7 mouse cellular contexts compared by ENCODE assay signal in the genomic region with DNA sequence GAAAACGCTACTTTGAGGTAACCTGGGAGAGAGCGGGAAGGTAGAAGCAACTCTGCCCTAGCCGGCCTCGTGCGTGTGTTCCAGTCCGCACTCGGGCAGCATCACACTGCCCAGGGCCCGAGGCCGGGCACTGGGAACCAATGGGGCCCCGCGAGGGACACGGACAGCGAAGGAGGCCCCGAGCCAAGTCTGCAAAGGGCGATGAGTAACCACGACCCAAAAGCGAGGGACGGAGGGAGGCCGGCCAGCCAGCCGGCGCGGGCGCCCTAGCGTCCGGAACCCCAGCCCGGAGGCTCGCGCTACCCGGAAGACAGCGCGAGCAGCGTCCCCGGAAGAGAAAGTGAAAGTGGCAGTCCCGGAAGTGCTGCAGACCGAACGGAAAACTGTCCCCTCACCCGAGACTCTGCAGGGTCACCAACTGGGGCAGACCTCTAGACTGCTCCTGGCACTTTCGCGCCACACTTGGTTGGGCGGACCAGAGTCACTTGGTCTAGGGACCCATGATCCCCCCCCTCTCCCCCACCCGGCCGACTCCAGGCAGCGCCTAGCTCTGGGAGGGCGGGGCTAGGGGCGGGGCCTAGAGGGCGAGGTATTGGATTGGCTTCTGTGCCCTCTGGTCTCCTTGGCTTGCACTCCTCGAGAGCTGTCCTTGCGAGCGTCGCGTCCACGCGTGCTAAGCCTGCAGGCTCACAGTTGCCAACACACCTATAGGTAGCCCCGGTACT. TPM values are rescaled to one million over a fixed set of nuclear protein-coding genes. Genes with fewer than 3 reads are reported as not detected.
DNase-seq lines count a peak whose midpoint lies in the region; ATAC-seq lines count a peak whose summit lies in the region.

A gene (minus strand): TSS at position 553 of the 725 bp plus-strand sequence.

- DNase-seq in adrenal gland, adult 18-20 months (ENCODE audit: low spot score in 2 of 2) = peak; percentile 77 to 83
- DNase-seq in embryo, embryonic 10.5 days (ENCODE audit: low spot score) = peak; percentile 95
- peak; percentile 80 to 88 for DNase-seq in gastrocnemius, postnatal 36 days
- peak; percentile 89 to 90 for DNase-seq in left cerebral cortex, postnatal 25 days (ENCODE audit: low spot score in 2 of 2)
- peak; percentile 94 for DNase-seq in midbrain, embryonic 10.5 days (ENCODE audit: low spot score)
- DNase-seq in right cerebral cortex, postnatal 4 days = peak; percentile 83

- peak within 1 kb of the TSS; percentile 89 for H3K9ac ChIP-seq in intestine, embryonic 15.5 days

- no peaks in the 10 kb centered on the region for H3K9me3 ChIP-seq in intestine, embryonic 15.5 days
- no peaks in the 10 kb centered on the region for H3K9me3 ChIP-seq in midbrain, embryonic 10.5 days (replicated peaks)

- peak; percentile 97 for ATAC-seq in intestine, embryonic 15.5 days

- WGBS in intestine, embryonic 15.5 days = under 1% methylated on average over 54 of the region's 54 CpGs
- under 1% methylated on average over 54 of the region's 54 CpGs for WGBS in midbrain, embryonic 10.5 days

- H3K4me1 ChIP-seq in intestine, embryonic 15.5 days (replicated peaks) = peaks cover 6% of the 10 kb centered on the region
- peaks cover 34% of the 10 kb centered on the region for H3K4me1 ChIP-seq in midbrain, embryonic 10.5 days

- peak within 1 kb of the TSS; percentile 92 for H3K27ac ChIP-seq in intestine, embryonic 15.5 days
- peak within 1 kb of the TSS; percentile 93 for H3K27ac ChIP-seq in midbrain, embryonic 10.5 days (replicated peaks)

- intact Hi-C loops in gastrocnemius, postnatal 36 days (cut with DNase I) = no loop called here
- intact Hi-C loops in left cerebral cortex, postnatal 25 days (cut with DNase I) = no loop called here

- H3K27me3 ChIP-seq in intestine, embryonic 15.5 days (replicated peaks) = no peaks in the 10 kb centered on the region
- 0 out of 2 replicates have a peak, but pooled peaks cover 5% of the 10 kb centered on the region for H3K27me3 ChIP-seq in midbrain, embryonic 10.5 days (ENCODE audit: low read depth, poor library complexity, severe bottlenecking)

- H3K36me3 ChIP-seq in intestine, embryonic 15.5 days = peaks cover 2% of the 10 kb centered on the region; the same call in 1 of the 2 replicates
- peaks cover 37% of the 10 kb centered on the region for H3K36me3 ChIP-seq in midbrain, embryonic 10.5 days

- H3K4me3 ChIP-seq in intestine, embryonic 15.5 days (replicated peaks) = peak within 1 kb of the TSS; percentile 81
- H3K4me3 ChIP-seq in midbrain, embryonic 10.5 days = peak within 1 kb of the TSS; percentile 87

- H3K4me2 ChIP-seq in intestine, embryonic 15.5 days (replicated peaks) = peak within 1 kb of the TSS; percentile 68

RNA-seq across cellular contexts. Expression of the gene that starts here (rescaled TPM):
- 100 to 1,000 TPM in 1 of 2 experiments, 10 to 100 TPM in 1; 97.4 to 112 TPM for total RNA-seq in adrenal gland, adult 18-20 months (2021)
- 10 to 100 TPM; 24.4 to 31.6 TPM for total RNA-seq in gastrocnemius, postnatal 36 days (2021)
- polyA plus RNA-seq in intestine, embryonic 15.5 days (2015; fragmentation: Nextera tagmentation; extraction: Ambion mirVana) = 75.2 and 82.2 TPM in 2 replicates
- 100 to 1,000 TPM; 101 to 117 TPM for total RNA-seq in left cerebral cortex, postnatal 25 days (2021)
- polyA plus RNA-seq in midbrain, embryonic 10.5 days (2016; fragmentation: Nextera tagmentation; extraction: Ambion mirVana) = 92.2 and 101 TPM in 2 replicates

Comparison
In these comparisons a context has a peak if more than half of its experiments do, and no peak if none do; other contexts are left out.
1. Peak in every context shown above with its lines: DNase-seq, ATAC-seq, H3K4me3 ChIP-seq and H3K27ac ChIP-seq.